Mouse (Mus musculus): ENCODE measurements at regions not wholly inside any gene's neighbourhood (a gene's known extent, or its start where the extent isn't known, plus 50 kb on each side); places are given as distances from the start of the nearest gene placed in this dataset.

- CTCF ChIA-PET, result interaction anchor here (0.6 kb wide), 1 partner anchor 15 kb away, joined by 7 read pairs; no protein-coding TSS in a partner anchor
These were observed 152.9 kb upstream of the Mpped2 start for GRCm38 (mm10) chr2:106540176-106540575.

- CTCF ChIA-PET, result no interaction called here
These were observed 146.0 kb upstream of the Mpped2 start for GRCm38 (mm10) chr2:106547117-106547516.

GRCm38 (mm10) chr2:106553666-106554065 is 139.4 kb upstream of the Mpped2 start:
- CTCF ChIA-PET, result no interaction called here

- CTCF ChIA-PET, result no interaction called here
These were observed 131.4 kb upstream of the Mpped2 start for GRCm38 (mm10) chr2:106561571-106562090.

GRCm38 (mm10) chr2:106570226-106570625 is 122.8 kb upstream of the Mpped2 start:
- CTCF ChIA-PET, result no interaction called here

- CTCF ChIA-PET, result no interaction called here
These were observed 121.7 kb upstream of the Mpped2 start for GRCm38 (mm10) chr2:106571346-106571745.

GRCm38 (mm10) chr2:106571913-106572312 is 121.2 kb upstream of the Mpped2 start:
- CTCF ChIA-PET, result no interaction called here

- CTCF ChIA-PET, result no interaction called here
These were observed 116.2 kb upstream of the Mpped2 start for GRCm38 (mm10) chr2:106576746-106577323.

- CTCF ChIA-PET, result no interaction called here
These were observed 115.0 kb upstream of the Mpped2 start for GRCm38 (mm10) chr2:106578062-106578461.

- CTCF ChIA-PET, result no interaction called here
These were observed 112.4 kb upstream of the Mpped2 start for GRCm38 (mm10) chr2:106580663-106581062.

- CTCF ChIA-PET, result no interaction called here
These were observed 71.8 kb upstream of the Mpped2 start for GRCm38 (mm10) chr2:106621251-106621650.

GRCm38 (mm10) chr2:106622326-106622725 is 70.7 kb upstream of the Mpped2 start:
- CTCF ChIA-PET, result no interaction called here

GRCm38 (mm10) chr2:106623680-106624079 is 69.4 kb upstream of the Mpped2 start:
- CTCF ChIA-PET, result no interaction called here

GRCm38 (mm10) chr2:106631986-106632385 is 61.1 kb upstream of the Mpped2 start:
- CTCF ChIA-PET, result interaction anchor here (0.6 kb wide), 1 partner anchor 86 kb away, joined by 12 read pairs; no protein-coding TSS in a partner anchor

All from spleen, embryonic (tissue).